Mouse (Mus musculus): ENCODE data around the gene Ahsa1.
"Not testable (repeated sequence)": the region's sequence is repeated elsewhere in the genome, so short reads cannot be mapped to it uniquely, and the experiment has no call there.

The Ahsa1 gene

DNA sequence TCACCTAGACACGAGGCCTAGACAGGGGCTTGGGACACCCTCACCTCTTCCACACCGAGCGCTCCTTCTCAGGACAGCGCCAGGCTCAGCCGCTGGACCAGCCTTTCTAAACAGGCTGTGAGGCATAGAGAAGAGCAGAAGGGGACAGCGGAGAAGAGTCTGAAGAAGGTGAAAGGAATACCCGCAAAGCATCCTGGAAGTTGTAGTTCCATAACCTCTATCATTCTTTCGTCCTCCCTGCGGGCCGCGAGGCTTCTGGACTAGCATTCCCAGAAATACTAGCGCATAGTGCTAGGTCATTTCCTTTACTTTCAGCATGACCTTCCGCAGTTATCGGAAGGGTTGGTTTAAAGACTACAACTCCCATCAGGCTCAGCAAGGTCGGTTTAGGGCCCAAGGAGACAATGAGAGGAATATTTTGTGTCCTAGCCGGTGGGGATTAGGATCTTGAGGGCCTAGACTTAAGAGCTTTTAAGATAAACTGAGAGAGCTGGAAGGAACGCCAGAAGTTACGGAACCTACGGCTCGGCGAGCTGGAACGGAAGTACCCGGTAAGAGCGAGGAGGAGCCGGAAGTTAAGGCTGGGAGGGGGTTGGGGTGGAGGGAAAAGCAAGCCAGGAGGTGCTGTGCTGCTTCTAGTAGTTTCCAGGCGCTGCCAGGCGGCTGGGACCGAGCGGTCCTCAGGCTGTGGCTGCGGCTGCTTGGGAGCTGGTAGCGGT lies at the start of gene Ahsa1, which contains the start of gene Vipas39:
Gene Ahsa1, plus strand, starts transcription at position 372 of the 719 bp plus-strand sequence.
Gene Vipas39, minus strand, starts transcription at position 149 of the 719 bp plus-strand sequence.
- in situ Hi-C loops (cut with MboI, MseI) = no loop called here

GRCm38 (mm10) chr12:87217596-87217995 lies 48.7 kb upstream of the Ahsa1 start:
- in situ Hi-C loops (cut with MboI, MseI) = no loop called here

- in situ Hi-C loops (cut with MboI, MseI) = no loop called here
These were observed 46.9 kb upstream of the Ahsa1 start for GRCm38 (mm10) chr12:87219362-87219761.

- in situ Hi-C loops (cut with MboI, MseI) = no loop called here
These were observed 41.3 kb upstream of the Ahsa1 start for GRCm38 (mm10) chr12:87224950-87225349.

- in situ Hi-C loops (cut with MboI, MseI) = no loop called here
These were observed 39.5 kb upstream of the Ahsa1 start for GRCm38 (mm10) chr12:87226801-87227200.

DNA sequence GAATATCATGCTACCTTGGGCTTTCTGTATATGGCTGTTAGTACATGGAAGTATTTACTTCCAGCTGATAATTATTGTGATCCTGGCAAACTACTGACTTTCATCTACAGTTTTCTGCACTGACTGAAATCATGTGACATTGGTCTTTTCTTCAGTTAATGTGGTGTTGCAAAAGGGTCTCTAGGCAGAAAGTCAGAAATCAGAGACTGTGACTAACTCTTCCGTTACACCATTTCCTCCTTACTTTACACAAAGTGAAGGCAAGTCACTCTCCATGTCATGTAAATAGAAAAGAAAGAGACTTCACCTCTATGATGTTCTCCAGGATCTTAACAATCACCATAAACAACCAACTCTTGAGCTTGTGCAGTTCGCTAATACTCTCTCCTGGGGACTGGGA lies 36.6 kb upstream of the Ahsa1 start:
- in situ Hi-C loops (cut with MboI, MseI) = no loop called here

GRCm38 (mm10) chr12:87230379-87230895 lies 35.8 kb upstream of the Ahsa1 start:
- in situ Hi-C loops (cut with MboI, MseI) = no loop called here

GRCm38 (mm10) chr12:87236882-87237483 lies 29.3 kb upstream of the Ahsa1 start:
- in situ Hi-C loops (cut with MboI, MseI) = no loop called here

GRCm38 (mm10) chr12:87238632-87239031 lies 27.6 kb upstream of the Ahsa1 start, which contains the start of gene Noxred1:
Noxred1 (minus strand) TSS chr12:87238732.
- in situ Hi-C loops (cut with MboI, MseI) = no loop called here

DNA sequence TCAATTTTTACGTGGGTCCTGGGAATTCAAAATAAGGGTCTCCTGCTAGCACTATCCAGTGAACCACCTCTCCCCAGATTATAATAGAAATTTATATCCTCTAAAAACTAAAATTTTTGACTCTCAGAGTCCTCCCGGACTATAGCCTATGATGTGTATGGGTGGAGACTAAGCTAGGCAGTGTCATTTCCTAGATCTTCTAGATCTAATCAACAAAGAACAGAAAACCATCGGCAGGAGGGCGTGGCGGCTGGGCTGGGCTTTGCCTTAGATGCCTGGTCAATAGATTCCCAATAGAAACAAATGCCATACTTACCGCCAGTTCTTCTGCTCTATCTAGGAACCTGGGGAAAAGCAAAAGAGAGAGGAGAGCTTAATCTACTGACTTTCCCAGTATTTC lies 16.1 kb upstream of the Ahsa1 start:
- in situ Hi-C loops (cut with MboI, MseI) = no loop called here

GRCm38 (mm10) chr12:87253878-87254277 lies 12.4 kb upstream of the Ahsa1 start:
- in situ Hi-C loops (cut with MboI, MseI) = no loop called here

DNA sequence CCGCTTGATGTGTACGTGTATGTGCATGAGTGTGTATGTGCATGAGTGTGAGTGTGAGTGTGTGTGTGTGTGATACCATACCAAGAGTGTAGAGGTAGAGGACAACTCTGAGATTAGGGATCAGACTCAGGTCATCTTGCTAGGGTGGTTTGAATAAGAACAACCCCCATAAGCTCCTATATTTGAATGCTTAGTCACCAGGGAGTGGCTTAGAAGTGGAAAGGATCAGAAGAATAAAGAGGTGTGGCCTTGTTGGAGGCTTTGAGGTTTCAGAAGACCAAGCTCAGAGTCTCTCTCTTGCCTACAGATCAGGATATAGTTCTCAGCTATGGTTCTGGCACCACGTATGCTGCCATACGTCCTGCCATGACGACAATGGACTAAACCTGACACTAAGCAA lies 9.7 kb upstream of the Ahsa1 start:
- in situ Hi-C loops (cut with MboI, MseI) = no loop called here

GRCm38 (mm10) chr12:87260562-87260961 lies 5.7 kb upstream of the Ahsa1 start:
- in situ Hi-C loops (cut with MboI, MseI) = no loop called here

- in situ Hi-C loops (cut with MboI, MseI) = no loop called here
These were observed 835 bp upstream of the Ahsa1 start for GRCm38 (mm10) chr12:87265444-87265843.

DNA sequence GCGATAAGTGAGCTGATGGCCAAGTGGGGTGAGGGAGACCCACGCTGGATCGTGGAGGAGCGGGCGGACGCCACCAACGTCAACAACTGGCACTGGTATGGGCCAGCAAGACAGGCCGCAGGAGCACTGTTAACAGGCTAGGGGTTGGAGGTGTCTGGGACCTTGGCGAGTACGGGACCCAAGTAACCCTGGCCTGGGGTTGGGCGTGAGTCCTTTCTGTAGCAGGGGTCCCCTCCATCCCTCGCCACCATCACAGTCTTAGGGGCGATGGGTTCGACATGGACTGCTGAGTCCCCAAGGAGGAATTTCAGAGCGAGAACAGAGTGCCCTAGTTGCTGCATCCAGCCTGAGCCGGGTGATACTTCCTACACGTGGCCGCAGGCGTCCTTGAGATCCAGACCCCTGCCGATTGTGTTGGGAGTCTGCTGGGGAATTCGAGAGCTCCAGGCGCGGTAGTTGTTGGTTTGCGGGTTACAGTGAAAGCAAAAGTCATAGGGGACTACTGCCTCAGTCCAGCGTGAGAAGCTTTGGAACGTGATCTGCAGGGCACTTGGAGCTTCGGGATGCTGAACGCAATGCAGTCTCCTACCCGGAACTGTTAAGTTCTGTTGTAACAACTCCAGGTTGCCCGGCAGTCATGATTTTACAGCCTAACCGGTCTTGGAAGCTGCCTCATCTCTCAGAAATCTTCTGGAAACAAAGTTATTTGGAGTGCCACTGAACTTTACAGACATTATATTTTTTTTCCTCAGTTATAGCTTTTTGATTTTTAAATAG lies 736 bp downstream of the Ahsa1 start:
- in situ Hi-C loops (cut with MboI, MseI) = no loop called here

GRCm38 (mm10) chr12:87267682-87268081 lies 1.4 kb downstream of the Ahsa1 start:
- in situ Hi-C loops (cut with MboI, MseI) = no loop called here

GRCm38 (mm10) chr12:87274853-87275831 lies 8.9 kb downstream of the Ahsa1 start:
- in situ Hi-C loops (cut with MboI, MseI) = no loop called here

DNA sequence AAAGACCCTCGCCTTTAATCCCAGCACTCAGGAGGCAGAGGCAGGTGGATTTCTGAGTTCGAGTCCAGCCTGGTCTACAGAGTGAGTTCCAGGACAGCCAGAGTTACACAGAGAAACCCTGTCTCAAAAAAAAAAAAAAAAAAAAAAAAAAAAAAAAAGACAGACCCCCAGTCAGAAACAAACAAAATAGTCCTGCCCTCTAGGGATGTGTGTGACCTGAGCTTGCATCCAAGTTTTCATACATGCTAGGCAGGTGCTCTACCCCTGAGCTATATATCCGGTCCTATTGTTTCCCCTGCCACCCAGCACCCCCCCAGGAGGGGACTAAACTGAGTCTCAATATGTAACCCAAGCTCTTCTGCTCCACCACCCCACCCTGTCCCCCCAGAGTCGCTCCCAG lies 11.0 kb downstream of the Ahsa1 start:
- in situ Hi-C loops (cut with MboI, MseI) = not testable (repeated sequence)

DNA sequence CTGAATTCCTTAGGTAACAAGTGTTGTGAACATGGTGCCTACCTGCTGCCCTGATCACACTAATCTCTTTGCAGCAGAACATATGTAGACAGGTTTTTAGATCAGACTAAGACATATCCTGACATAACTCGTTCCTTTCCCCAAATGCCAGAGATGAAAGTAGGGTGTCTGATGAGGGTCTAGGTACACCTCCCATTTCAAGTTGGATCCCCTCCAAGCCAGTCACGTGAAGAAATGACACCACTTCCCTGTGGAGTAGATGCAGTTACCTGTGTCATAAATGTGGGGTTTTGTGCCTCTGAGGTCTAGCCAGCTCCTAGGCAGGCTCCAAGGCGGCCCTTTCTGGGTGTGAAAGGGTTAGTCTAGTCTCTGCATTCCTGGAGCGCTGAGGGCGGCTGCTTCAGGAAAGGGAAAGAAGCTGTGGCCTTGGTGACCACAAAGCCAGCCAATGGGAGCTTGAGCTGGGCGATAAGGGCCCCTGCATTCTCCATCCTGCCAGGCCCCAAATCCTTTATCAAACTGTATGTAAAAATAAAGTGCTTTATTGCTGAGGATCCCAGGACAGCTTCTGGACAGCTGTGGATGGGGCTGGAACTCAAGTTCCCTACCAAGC lies 11.9 kb downstream of the Ahsa1 start:
- in situ Hi-C loops (cut with MboI, MseI) = no loop called here

- in situ Hi-C loops (cut with MboI, MseI) = no loop called here
These were observed 13.1 kb downstream of the Ahsa1 start for GRCm38 (mm10) chr12:87279350-87279749.

DNA sequence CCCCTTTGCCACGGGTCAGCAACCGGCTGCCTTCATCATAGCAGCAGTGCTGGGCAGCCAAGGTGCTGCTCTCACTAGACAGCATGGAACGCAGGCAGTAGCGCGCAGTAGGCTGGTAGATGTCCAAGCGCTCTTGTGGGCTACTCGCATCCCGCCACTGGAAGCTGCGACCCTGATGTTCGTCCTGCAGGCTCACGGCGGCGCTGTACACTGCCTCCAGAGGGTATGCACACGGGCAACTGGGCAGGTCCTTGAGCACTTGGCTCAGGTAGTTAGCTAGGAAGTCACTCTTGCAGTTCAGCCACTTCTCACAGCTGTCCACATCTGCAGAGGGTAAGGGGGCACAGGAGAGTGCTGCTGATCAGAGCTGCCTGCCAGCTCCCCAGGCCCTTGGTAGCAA lies 13.6 kb downstream of the Ahsa1 start:
- in situ Hi-C loops (cut with MboI, MseI) = no loop called here
